Mouse (Mus musculus) heart, postnatal 25 days (tissue): ENCODE data around the gene D630003M21Rik. TPM values are rescaled to one million over a fixed set of nuclear protein-coding genes. Genes with fewer than 3 reads are reported as not detected.

Experiments
- DNase-seq: peaks from one replicate; pipeline ENCODE4 v3.0.0; 2022; ENCODE audit warnings: low spot score
- intact Hi-C: fragments of 180-260 bp; cut with DNase I; formaldehyde crosslinking; loops from one replicate; pipeline ENCODE4 v1.15.1; 2025
- total RNA-seq, 2 experiments: library from RNA; stranded (reverse); gene quantifications; 2 replicates each; pipeline ENCODE4 v1.2.3; 2021

The D630003M21Rik gene
- total RNA-seq, 2 experiments from 2014 or later: 6.3 to 8.0 TPM

DNA sequence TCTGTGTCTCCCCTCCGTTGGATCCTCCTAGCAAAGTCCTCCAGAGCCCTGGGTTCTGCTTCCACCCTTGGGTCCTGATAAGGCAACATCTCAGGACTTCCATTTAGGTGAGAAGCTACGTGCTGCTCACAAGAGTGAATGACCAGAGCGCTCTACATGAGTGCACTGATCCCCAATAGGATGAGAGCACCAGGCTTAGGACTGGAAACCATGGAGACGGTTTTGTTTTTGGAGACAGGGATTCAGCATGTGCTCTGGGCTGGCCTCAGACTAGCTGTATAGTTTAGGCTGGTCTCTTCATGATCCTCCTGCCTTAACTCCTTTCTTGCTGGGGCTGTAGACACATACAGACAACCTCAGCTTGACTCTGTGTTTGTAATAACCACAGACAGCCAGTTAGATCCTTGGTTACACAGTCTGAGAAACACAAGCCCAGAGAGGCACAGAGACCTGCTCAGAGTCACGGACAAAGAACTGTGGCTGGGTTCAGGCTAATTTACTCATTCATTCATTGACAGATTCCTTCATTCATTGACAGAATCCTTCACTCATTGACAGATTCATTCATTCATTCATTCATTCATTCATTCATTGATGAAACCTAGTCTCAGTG, 12.2 kb upstream of the D630003M21Rik start:
- intact Hi-C loops: no loop called here

DNA sequence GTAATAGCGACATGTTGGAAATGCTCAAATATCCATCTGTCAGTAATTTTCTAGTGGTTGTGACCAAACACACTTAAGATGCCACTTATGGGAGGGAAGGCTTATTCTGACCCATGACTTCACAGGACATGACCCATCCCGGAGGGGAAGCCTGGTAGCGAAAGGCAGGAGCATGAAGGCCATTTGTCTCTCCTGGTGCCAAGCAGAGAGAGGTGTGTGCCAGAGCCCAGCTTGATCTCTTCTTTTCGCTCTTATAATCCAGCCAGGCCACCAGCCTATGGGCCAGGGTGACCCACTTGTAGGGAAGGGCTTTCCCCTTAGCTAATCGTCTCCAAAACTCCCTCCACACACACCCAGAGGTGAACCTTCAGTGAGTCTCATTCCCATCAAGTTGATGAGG, 9.1 kb upstream of the D630003M21Rik start:
- intact Hi-C loops: no loop called here
- DNase-seq: no peak

More for the DNA sequence above, 12.2 kb upstream of the D630003M21Rik start:
- no peak for DNase-seq

DNA sequence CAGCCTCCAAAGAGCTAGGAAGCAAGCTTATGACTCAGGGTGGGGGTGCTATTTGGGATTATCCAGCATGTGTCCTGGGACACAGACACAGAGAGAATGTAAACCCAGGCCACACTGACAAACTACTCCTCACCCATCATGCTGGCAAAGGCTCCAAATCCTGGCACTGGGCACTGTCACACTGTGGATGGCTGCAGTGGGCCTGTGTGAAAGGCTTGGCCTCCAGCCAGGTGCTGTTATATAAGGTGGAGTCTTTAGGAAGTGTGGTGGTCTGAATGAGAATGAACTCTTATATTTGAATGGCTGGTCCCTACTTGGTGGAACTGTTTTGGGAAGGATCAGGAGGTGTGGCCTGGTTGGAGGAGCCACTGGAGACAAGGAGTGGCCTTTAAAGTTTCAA, 7.7 kb upstream of the D630003M21Rik start:
- no peak for DNase-seq
- intact Hi-C loops: no loop called here

DNA sequence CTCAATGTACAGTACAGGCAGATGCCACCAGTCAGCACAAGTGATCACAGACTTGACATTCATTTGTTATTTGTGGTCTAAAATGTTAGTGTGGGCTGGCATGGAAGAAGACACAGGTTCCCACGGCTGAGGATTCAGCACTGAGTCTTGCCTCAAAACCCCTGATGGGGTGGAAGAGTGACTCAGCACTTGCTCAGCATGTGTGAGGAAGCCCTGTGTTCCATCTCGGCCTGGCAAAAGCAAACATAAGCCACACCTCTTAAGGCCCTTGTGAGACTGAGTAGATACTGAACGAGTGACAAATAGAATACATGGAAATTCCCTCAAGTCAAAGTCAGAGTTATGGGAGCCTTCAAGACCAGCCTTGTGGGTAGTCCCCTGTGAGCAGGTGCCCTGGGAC, 4.1 kb upstream of the D630003M21Rik start:
- DNase-seq: no peak
- intact Hi-C loops: no loop called here

DNA sequence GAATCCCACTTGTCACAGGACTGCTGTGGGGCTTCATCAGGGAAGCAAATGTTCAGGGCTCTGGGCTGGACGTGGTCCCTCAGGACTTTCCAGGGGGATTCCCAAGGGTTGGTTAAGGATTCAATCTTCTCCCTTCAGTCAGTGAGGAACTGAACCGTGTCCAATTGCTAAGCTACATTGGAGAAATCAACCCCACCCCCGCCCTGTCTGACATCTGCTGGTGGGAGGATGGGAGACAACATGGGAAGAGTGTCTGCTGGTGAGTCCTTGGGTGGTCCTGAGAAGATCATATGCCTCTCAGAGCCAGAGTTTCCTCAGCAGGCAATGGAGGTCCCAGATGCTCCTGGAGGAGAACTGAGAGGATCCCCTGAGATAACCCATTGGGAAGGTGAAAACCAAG, 3.4 kb upstream of the D630003M21Rik start:
- intact Hi-C loops: no loop called here

DNA sequence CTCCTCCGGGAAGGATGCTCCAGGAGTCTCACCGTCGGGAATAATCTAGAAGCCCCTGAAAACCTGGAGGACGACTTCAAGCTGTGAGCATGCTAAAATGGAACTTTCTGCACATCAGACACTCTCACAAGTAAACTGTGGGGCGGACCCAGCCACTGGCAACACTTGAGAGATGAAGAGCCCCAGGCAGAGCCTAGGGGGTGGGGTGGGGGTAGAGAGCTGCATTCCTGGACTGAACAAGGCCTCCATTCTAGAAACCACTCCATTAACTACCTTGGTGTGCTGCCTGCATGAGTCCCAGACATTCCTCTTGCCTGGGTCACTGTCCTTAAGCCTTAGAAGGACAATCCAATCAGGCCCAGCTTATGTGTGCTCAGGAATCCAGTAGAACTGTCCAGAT, 2.0 kb upstream of the D630003M21Rik start:
- intact Hi-C loops: no loop called here
- no peak for DNase-seq

More for the DNA sequence above, 3.4 kb upstream of the D630003M21Rik start:
- no peak for DNase-seq

DNA sequence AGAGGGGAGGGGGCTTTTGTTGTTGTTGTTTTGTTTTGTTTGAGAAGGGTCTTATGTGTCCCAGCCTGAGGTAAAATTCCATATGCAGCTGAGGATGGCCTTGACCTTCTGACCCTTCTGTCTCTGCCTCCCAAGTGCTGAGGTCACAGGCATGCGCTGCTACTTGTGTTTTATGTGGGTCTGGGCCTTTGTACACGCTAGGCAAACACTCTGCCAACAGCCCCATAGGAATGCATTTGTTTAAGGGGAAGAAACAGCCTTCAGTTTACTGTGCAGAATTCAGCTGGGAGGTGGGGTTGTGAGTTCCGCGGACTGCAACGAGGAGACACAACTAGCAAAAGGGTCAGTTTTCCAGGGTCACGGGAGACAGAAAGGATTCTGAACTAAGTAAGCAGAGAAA, 1.6 kb upstream of the D630003M21Rik start:
- DNase-seq: no peak
- intact Hi-C loops: no loop called here

DNA sequence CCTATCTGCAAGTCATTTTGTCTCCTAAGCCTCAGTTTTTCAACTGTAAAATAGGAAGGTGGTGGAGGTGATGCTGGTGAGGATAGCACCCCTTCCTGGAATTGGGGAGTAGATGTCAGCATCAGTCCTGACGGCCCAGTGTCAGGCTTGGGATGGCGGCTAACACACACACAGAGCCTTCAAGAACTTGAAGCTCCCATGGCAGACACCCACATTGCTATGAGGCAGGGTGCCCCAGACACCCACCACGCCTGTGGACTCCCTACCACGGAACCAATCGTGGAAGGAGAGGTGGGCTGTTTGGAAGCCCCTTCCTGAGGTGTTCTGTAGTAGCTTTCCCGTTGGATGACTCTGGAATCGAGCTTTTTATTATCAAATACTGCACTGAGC, 476 bp upstream of the D630003M21Rik start:
- intact Hi-C loops: no loop called here
- DNase-seq: no peak

DNA sequence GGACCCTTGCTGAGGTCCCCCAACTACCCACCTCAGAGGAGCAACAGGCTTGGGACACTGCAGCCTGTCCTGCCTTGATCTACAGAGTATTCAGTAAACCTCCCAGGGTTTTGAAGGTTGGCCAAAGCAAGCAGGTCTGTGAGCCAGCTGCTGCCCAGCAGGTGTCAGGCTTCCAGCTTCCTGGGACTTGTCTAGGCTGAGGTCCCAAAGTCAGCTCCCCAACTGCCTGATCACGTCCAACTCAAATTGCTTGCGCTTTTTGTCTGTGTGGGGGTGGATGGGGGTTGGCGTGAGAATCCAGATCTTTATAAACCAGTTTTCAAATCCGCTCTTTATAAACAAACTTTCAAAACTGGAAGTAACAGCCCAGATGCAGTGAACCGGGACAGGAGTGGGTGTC, 3.7 kb downstream of the D630003M21Rik start:
- intact Hi-C loops: loop anchor here (1.0 kb wide), 1 partner anchor 115 kb away; no protein-coding TSS in a partner anchor
- peak; percentile 57 for DNase-seq

DNA sequence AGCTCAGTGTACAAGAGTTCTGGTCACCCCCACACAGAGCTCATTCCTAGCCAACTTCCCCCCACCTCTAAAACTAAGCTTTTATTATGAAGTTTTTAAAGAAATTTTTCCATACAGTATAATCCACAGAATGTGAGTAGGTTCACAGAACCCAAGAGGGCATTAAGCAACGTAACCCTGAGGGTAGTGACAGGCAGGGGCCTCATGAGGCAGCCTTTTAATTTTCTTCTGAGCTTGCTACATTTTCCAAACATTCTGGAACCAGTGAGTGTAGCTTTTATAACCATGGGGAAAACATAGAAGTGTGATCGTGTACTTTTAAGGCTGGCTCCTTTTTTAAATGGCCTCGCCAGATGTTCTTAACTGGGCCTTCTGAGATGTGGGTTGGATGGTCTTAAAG, 5.5 kb downstream of the D630003M21Rik start:
- no peak for DNase-seq
- intact Hi-C loops: no loop called here

DNA sequence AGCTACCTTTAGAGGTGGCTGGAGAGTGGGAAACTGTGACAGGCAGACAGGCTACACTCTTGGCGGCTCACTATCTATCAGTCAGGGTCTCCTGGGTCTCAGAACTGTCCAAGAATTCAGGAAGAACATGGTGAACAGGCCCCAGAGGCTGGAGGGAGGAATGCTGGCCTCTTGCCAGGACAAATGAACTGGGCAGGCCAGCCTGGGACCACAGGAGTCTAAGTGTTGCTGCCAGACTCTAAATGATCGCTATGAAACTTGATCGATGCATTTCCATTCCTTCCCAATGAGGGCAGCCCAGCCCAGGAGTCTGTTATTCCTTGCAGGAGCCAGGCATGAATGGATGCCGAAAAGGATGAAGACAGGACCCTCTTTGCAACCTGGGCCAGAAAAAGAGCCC, 6.4 kb downstream of the D630003M21Rik start:
- intact Hi-C loops: no loop called here
- DNase-seq: peak; percentile 49

DNA sequence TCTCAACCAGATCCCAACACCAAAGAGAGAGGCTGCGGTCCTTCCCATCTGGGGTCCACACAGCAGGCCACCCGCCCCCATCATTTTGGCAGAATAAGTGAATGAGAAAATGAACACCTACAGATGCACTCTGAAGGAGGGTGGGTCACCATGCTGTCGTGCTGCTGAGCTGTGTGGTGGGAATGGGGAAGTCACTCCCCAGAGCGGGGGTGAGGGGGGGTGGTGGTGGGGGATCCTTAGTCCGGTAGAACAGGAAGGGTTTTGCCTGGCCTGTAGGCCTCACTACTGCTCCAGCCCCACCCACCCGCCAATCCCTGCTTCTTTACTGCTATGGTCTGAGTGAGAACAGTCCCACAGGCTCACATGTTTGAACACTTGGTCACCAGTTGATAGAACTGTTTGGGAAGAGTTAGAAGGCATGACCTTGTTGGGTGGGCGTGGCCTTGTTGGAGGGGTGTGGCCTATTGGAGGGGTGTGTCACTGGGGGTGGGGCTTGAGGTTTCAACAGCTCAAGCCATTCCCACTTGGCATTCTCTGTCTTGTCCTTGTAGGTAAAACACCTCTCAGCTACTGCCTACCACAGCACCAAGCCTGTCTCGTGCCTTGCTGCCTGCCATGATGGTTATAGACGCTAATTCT, 7.5 kb downstream of the D630003M21Rik start:
- no peak for DNase-seq
- intact Hi-C loops: no loop called here

DNA sequence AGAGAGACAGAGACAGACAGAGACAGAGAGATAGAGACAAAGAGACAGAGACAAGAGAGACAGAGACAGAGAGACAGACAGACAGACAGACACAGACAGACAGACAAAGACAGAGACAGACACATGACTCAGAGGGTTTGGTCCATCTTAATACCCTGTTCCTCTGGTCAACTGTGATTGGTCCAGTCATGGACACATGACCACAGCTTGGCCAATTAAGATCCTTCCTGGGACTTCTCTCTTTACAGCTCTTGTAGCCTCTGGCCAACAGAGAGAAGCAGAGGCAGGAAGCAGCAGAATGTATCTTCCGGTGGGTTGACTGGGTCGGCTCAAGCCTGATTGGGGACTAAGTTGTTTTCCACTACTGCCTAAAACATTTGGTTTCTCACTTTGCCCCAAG, 9.5 kb downstream of the D630003M21Rik start:
- no peak for DNase-seq
- intact Hi-C loops: no loop called here

DNA sequence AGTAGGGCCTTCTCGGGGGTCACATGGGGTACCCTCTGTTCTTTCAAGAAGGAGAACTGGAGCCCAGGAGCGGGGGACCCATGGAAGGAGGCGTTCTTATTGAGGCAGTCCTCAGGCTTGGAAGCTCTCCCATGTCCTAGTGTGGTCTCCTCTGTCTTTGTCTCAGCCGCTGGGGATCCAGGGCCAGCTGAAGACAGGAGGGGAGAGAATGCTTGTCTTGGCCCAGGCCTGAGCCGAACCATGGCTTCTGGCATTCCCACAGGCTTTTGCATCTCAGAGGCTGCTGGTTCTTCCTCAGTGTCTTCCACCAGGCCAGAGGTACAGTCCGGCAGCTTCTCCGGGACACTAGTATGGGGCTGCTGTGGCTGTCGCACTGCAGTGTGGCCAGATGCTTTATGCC, 12.5 kb downstream of the D630003M21Rik start:
- intact Hi-C loops: no loop called here
- DNase-seq: peak; percentile 32

DNA sequence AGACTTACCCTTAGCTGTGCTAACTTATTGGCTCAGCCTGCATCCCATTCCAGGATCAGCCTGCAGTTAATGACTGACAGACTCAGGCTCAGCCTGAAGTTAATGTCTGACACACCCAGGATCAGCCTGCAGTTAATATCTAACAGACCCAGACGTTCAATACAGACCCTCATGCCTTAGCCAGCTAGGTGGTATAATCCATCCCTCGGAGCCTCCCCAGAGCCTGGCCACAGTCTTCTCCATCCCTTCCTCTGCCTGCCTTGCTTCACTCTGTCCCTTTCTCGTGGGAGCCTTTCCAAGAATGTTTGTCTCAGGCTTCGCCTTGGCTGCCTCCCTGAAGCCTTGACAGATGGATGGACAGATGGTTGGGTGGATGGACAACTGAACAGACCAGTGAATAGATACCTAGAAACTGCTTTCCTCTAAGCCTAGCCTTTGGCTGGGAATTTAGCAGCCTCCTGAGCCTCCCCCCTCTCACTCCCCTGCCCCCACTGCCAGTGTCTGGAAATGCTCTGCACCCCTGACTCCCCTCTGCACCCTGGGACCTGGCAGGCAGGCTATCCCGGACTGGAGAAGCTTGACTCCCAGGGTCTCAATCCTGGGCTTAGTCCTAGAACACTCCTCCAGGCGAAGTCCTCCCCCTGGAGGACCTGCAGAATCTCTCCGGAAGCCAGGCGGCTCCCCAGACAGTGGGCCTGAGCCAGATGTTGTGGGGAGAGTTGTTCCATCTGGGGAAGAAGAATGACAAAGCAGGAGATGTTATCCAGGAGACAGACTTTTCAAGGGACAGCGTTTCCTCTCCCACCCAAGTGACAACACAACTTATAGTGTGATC, 13.5 kb downstream of the D630003M21Rik start:
- intact Hi-C loops: no loop called here

DNA sequence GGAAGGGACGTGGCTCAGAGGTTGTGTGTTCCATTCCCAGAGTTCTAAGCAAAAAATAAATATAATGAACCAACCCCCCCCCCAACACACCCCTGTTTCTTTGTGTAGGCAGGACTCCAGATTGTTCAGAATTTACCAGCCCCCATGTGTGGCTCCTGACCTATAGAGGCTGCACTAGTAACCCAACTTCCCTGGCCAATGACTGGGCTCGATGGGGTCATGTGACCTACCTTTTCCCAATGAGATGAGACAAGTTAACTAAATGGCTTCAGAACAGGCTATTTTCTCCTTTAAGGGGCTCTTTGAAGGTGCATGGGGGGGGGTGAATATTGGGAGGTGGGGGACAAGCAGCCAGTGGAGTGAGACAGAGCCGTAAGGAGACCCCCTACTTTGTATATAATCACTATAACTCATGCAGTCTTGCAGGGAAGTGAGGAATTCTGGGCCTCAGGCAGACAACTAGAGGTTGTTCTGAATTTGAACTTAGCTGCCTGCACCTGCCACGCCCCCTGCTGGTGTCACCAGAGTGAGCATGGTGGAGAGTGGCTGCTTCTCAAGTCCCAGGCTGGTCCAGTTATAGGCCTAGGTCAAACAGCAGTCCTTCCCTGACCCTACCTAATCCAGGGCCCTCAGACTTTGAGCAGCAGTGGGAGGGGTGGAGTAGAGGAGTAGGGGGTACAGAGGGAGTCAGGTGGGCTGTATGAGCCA, 17.1 kb downstream of the D630003M21Rik start:
- intact Hi-C loops: no loop called here
- DNase-seq: no peak

More for the DNA sequence above, 13.5 kb downstream of the D630003M21Rik start:
- peak; percentile 65 for DNase-seq

DNA sequence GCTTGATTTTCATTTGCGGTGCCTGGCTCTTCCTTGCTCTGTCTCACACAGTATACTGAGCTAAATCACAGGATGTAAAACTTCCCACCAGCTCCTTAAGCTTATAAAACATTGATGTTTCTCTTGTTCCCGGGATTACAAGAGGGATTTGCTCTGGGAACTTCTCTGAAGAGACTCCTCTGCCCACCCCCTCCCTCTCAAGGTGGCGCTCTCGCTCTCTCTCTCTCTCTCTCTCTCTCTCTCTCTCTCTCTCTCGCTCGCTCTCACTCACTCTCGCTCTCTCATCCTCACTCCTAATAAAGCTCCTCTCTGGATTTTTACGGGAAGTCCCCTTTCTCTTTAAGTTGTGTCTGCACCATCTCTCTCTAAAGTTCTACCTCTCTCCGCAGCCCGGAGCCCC, 18.1 kb downstream of the D630003M21Rik start:
- intact Hi-C loops: no loop called here
- no peak for DNase-seq

DNA sequence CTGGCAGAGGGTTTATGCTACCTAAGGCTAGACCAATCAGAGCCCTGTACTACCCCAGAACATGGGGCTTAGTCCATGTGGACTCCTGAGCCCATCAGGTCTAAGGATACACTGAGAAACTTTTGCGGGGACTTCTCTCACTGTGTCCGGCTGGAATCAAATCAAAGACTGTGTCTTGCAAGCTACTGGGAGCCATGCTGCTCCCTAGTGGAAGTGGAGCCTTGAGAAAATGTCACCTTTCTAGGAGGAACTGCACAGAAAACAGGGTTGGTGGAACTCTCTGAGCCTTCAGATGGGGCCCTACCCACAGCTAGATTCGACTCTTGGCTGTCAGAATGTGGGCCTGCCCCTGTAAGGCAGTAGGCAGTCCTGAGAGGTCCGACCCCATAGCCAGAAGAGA, 18.5 kb downstream of the D630003M21Rik start:
- DNase-seq: no peak
- intact Hi-C loops: no loop called here

DNA sequence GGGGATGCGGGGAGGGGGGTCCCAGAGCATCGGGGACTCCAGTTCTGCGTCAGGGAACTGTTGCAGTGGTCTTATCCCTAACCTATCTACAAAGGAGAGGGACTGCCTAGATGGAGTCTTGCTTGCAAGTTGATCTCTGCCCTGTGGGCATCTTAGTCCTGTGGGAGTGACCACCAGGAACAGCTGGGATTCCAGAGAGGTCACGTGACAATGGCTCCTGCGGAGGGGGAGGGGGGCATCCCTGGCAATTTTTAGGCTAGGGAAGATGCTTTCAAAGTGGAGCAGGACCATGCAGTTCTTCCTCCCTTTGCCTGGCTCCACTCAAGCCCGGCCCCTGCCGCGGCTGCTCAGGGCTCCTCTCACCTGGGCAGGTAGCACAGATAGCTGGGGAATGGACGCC, 19.2 kb downstream of the D630003M21Rik start:
- intact Hi-C loops: loop anchor here (2.0 kb wide), 1 partner anchor 49 kb away; the partner anchor contains the start of gene Bpi
- no peak for DNase-seq

DNA sequence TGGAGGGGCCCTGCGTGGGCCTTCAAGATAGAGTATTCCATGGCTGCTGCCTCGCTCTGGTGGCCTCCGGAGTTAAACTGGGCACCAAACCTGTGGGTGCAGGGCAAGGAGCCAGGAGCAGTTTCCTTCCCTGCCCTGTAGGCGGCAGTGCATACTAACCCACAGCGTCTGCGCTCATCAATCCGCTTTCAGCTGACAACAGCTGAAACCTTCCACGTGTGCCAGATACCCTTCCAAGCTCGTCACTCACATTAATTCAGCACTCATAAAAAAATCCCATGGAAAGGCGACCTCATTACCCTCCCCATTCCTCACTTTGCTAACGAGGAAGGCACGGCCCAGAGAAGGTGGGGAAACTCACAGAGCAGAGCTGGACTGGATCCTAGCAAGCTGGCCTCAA, 21.2 kb downstream of the D630003M21Rik start:
- no peak for DNase-seq
- intact Hi-C loops: loop anchor here (2.0 kb wide), 2 partner anchors 51 to 141 kb away; partner anchors contain the start of gene Bpi
